8 mouse cellular contexts compared by ENCODE assay signal in the genomic region with DNA sequence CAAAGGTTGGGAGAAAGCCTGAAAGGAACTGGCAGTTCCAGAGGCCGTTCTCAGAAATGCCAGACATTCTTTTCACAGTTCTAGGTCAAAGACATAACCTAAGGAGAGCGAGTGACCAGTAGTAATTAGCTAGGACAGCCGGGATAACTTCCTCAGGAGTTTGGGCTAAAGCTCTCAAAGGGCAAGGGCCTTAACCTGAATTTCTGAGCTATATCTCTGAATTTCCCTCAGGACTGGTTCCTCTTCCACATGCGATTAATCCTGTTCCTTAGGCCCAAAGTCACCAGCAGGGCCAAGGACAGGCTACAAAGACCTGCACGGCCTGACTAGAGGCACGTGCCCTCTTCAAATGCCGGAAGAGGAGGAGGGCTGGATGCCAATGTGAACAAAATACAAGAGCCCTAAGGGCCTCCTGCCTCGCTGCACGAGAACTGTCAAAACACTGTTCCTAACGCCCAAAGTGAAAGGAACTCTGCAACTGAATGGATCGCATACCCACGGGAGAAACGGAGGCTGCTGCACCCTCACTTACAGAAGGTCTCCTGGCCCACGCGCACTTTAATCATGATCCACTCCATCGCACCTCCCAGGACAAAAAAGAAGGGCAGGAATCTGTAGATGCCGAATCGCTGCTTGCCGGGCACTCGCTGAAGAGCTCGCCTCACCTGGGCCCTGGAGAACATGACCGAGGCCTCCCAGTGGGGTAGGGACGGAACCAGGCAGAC. TPM values are rescaled to one million over a fixed set of nuclear protein-coding genes. Genes with fewer than 3 reads are reported as not detected.
DNase-seq lines count a peak whose midpoint lies in the region; ATAC-seq lines count a peak whose summit lies in the region.

No protein-coding gene starts in this region.

- H3K4me1 ChIP-seq in lung, embryonic 16.5 days (replicated peaks; ENCODE audit: control insufficient read depth, insufficient read depth, low read length), result peaks cover 35% of the 10 kb centered on the region

- peak overlapping the region; percentile 95 for H3K27ac ChIP-seq in lung, embryonic 16.5 days (ENCODE audit: low read length)

- peak; percentile 37 for ATAC-seq in lung, embryonic 16.5 days (ENCODE audit: low read depth)

- peak overlapping the region; percentile 64 for H3K4me2 ChIP-seq in lung, embryonic 16.5 days (ENCODE audit: low read depth, low read length)

- no peaks in the 10 kb centered on the region for H3K9me3 ChIP-seq in lung, embryonic 16.5 days (ENCODE audit: control insufficient read depth, low read length)

- H3K9ac ChIP-seq in lung, embryonic 16.5 days (ENCODE audit: low read length), result peak overlapping the region; percentile 94

- under 1% methylated on average over 23 of the region's 23 CpGs for WGBS in lung, embryonic 16.5 days

- H3K27me3 ChIP-seq in lung, embryonic 16.5 days (ENCODE audit: control insufficient read depth, insufficient read depth, low read depth, low read length), result no peaks in the 10 kb centered on the region

- H3K4me3 ChIP-seq in lung, embryonic 16.5 days (ENCODE audit: low read length), result peak overlapping the region; percentile 82

- peak; percentile 34 for DNase-seq in urinary bladder, postnatal 25 days (ENCODE audit: low spot score)
- DNase-seq in urinary bladder, adult 18-20 months (ENCODE audit: low spot score in 2 of 2), result no peak
- peak; percentile 50 for DNase-seq in c-Kit-positive CD71-positive TER-119-positive erythroid progenitor cells, embryonic 14.5 days (ENCODE audit: low spot score)
- DNase-seq in heart, adult 9 months (ENCODE audit: low spot score in 2 of 2), result peak; percentile 65 to 71
- DNase-seq in kidney, adult 8-10 months, result peak; percentile 74
- peak; percentile 45 for DNase-seq in retina, embryonic 14.5 days (ENCODE audit: low spot score)
- no peak for DNase-seq in left cerebral cortex, adult 11 months (ENCODE audit: low spot score)

- peaks cover 4% of the 10 kb centered on the region; the same call in 1 of the 2 replicates for H3K36me3 ChIP-seq in lung, embryonic 16.5 days (ENCODE audit: control insufficient read depth, insufficient read depth, low read length)

RNA-seq across cellular contexts. Expression of gene Smim4, which starts 0.5 kb away (rescaled TPM):
- polyA plus RNA-seq in lung, embryonic 16.5 days (2015; fragmentation: Nextera tagmentation; extraction: Ambion mirVana), result 79.4 and 82.2 TPM in 2 replicates

RNA-seq across cellular contexts. Expression of gene Nt5dc2, which starts 2.6 kb away (rescaled TPM):
- polyA plus RNA-seq in lung, embryonic 16.5 days (2015; fragmentation: Nextera tagmentation; extraction: Ambion mirVana), result 379 and 414 TPM in 2 replicates

RNA-seq across cellular contexts. Expression of gene Stab1, which starts 40.2 kb away (rescaled TPM):
- 48.9 and 52.1 TPM in 2 replicates for polyA plus RNA-seq in lung, embryonic 16.5 days (2015; fragmentation: Nextera tagmentation; extraction: Ambion mirVana)

Comparison
In these comparisons a context has a peak if more than half of its experiments do, and no peak if none do; other contexts are left out.
1. DNase-seq: peak in urinary bladder, postnatal 25 days (single experiment), c-Kit-positive CD71-positive TER-119-positive erythroid progenitor cells, embryonic 14.5 days (single experiment), heart, adult 9 months (2 of 2), kidney, adult 8-10 months (2 of 2) and retina, embryonic 14.5 days (single experiment); none in urinary bladder, adult 18-20 months (0 of 2) and left cerebral cortex, adult 11 months (single experiment).